Mouse (Mus musculus) hindbrain, embryonic 16.5 days (tissue): ENCODE measurements at regions not wholly inside any gene's neighbourhood (a gene's known extent, or its start where the extent isn't known, plus 50 kb on each side); places are given as distances from the start of the nearest gene placed in this dataset.

Source experiments
- ATAC-seq: fragments of 200-750 bp; cut with Nextera tagmentation; 2 replicates; pipeline ENCODE4 v1.8.0; 2017; ENCODE audit warnings: moderate TSS enrichment, moderate library complexity
- H3K27ac ChIP-seq: fragments of 300-500 bp; sonication (generic); 2 replicates; pipeline ENCODE4 v1.5.1; 2014; ENCODE audit warnings: low read depth, mild to moderate bottlenecking, control low read depth, low read length, moderate library complexity
- H3K27me3 ChIP-seq: fragments of 300-500 bp; sonication (generic); replicated peaks from 2 replicates; pipeline ENCODE4 v1.6.1; 2014; ENCODE audit warnings: low read length; ENCODE audit not compliant: control insufficient read depth, insufficient read depth
- H3K36me3 ChIP-seq: fragments of 300-500 bp; sonication (generic); 2 replicates; pipeline ENCODE4 v1.6.1; 2014; ENCODE audit warnings: mild to moderate bottlenecking, low read length, moderate library complexity, mixed read lengths; ENCODE audit not compliant: control insufficient read depth, insufficient read depth
- H3K4me1 ChIP-seq: fragments of 300-500 bp; sonication (generic); 2 replicates; pipeline ENCODE4 v1.6.1; 2014; ENCODE audit warnings: low read depth, low read length; ENCODE audit not compliant: control insufficient read depth, insufficient read depth
- H3K4me2 ChIP-seq: fragments of 300-500 bp; sonication (generic); 2 replicates; pipeline ENCODE4 v1.6.1; 2014; ENCODE audit warnings: mild to moderate bottlenecking, low read length, control low read depth, moderate library complexity
- H3K4me3 ChIP-seq: fragments of 300-500 bp; sonication (generic); 2 replicates; pipeline ENCODE4 v1.5.1; 2014; ENCODE audit warnings: mild to moderate bottlenecking, low read length, control low read depth, moderate library complexity
- H3K9ac ChIP-seq: fragments of 300-500 bp; sonication (generic); 2 replicates; pipeline ENCODE4 v1.6.1; 2014; ENCODE audit warnings: low read depth, mild to moderate bottlenecking, control low read depth, low read length, moderate library complexity
- H3K9me3 ChIP-seq: fragments of 300-500 bp; sonication (generic); 2 replicates; pipeline ENCODE4 v1.6.1; 2014; ENCODE audit warnings: mild to moderate bottlenecking, low read length, moderate library complexity; ENCODE audit not compliant: control insufficient read depth
- WGBS: fragments of 180-500 bp; shearing (Covaris S2); extraction: QIAGEN DNeasy Blood & Tissue Kit; methylation state at CpG from one replicate; pipeline ENCODE4 v1.1.7; 2014; 5-methylcytosine and 5-hydroxymethylcytosine counted together

DNA sequence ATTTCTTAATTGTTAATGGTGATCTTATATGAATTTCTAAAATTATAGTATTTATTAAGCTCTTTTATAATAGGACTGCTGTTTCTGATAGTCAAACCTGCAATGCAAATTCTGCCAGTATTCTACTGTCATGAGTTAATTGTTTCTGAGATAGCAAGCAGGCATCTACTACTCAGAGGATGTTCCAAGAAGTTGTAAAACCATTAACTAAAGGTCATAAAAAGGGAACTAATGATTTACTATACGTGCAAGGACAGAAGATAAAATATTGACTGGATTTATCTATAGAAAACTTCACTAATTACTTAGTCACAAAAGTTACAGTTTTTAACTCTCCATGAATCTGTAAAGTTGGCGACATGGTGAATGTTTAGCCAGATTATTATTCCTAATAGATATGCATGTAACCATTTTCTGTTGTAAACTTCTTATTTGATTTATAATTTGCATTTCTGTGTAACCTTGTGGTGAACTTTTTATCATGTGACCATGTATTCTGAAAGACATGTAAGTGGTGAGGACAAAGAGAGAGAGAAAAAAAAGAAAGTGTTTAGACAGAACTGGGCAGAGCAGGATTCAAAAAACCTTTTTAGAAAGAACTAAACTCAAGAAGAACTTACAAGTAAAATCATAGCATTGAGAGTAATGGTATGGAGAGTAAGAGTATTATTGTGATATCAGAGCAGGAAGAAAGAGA, 395.5 kb upstream of the Sphkap start:
- Histone ChIP-seq H3K27me3 (no peaks in the 10 kb centered on the region), H3K4me3 (no peak overlapping the region), H3K27ac (no peak overlapping the region), H3K9ac (no peak overlapping the region), H3K36me3 (no peaks in the 10 kb centered on the region), H3K4me1 (no peaks in the 10 kb centered on the region), H3K9me3 (no peaks in the 10 kb centered on the region), H3K4me2 (no peak overlapping the region)
- ATAC-seq, result no peak
- 90% methylated on average over 2 of the region's 2 CpGs for WGBS

DNA sequence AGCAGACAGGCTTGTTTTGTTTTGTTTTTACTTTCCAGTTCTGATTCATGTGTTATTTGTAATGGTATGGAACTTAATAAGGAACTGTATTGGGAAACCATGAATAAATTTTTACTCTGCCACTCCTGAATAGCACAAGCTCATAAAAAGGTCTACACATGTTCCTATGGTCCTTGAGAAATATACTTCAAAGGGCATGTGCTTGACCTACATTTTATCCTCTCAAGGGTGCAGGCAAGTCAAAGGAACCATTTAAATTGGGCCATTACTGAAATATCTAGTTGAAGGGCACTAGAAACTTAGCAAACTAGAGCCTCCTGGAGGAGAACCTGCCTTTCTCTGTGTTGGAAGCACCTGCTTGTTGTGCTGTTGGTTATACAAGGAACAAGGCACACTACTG, 393.8 kb upstream of the Sphkap start:
- H3K4me1 ChIP-seq, result no peaks in the 10 kb centered on the region
- no peak overlapping the region for H3K4me2 ChIP-seq
- H3K27me3 ChIP-seq, result no peaks in the 10 kb centered on the region
- no peaks in the 10 kb centered on the region for H3K36me3 ChIP-seq
- no peak overlapping the region for H3K9ac ChIP-seq
- H3K27ac ChIP-seq, result no peak overlapping the region
- H3K9me3 ChIP-seq, result no peaks in the 10 kb centered on the region
- no peak for ATAC-seq
- no peak overlapping the region for H3K4me3 ChIP-seq

DNA sequence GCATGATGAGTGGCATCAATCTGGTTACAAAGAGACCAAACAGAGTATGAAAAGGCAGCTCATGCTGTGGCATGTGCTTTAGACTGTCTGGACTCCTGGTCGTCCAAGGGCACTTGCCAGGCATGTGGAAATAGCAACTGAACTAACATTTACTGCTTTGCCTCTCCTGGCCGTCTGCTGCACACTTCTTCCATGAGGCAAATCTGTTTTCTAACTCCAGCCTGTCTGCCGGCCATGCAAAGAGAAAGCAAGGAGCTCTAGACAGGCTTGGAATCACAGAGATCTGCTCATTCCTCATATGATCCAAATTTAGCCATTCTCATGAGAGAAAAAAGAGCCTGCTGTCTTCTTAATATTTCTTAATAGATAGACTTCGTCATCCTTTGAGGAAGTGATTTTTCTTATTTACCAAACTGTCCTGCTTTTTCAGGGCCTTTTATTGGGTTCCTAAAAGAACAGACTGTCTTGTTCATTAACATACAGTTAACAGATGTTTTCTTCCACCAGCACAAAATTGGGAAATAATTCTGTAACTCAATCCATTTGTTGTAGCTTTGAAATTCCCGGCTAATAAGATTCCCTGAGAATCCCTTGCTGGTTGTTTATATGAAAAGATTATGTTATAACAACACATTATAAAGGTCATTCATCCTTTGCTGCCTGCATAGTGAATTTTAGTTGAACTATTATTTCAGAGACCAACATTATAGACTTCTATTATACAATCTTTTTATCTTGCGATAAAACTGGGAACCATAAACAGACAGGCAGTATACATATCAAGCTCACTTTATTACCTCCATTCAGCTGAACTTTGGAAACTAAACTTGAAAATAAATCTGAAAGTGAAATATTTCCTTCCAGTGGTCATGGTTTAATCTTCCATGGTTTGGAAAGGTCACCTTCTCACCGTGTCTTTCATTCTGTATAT, 389.2 kb upstream of the Sphkap start:
- no peaks in the 10 kb centered on the region for H3K4me1 ChIP-seq
- ATAC-seq, result no peak
- no peak overlapping the region for H3K4me2 ChIP-seq

GRCm38 (mm10) chr1:83777151-83777550, 369.2 kb upstream of the Sphkap start:
- no peak for ATAC-seq
- H3K4me3 ChIP-seq, result no peak overlapping the region
- no peaks in the 10 kb centered on the region for H3K27me3 ChIP-seq
- no peaks in the 10 kb centered on the region for H3K9me3 ChIP-seq
- H3K4me1 ChIP-seq, result no peaks in the 10 kb centered on the region
- WGBS, result 49% methylated on average over 1 of the region's 1 CpGs
- no peak overlapping the region for H3K4me2 ChIP-seq
- H3K9ac ChIP-seq, result no peak overlapping the region
- no peaks in the 10 kb centered on the region for H3K36me3 ChIP-seq
- H3K27ac ChIP-seq, result no peak overlapping the region

More for the DNA sequence above, 389.2 kb upstream of the Sphkap start:
- H3K27me3 ChIP-seq, result no peaks in the 10 kb centered on the region
- no peaks in the 10 kb centered on the region for H3K9me3 ChIP-seq
- WGBS, result 53% methylated on average over 7 of the region's 7 CpGs
- H3K9ac ChIP-seq, result no peak overlapping the region
- no peak overlapping the region for H3K4me3 ChIP-seq
- H3K27ac ChIP-seq, result no peak overlapping the region
- H3K36me3 ChIP-seq, result no peaks in the 10 kb centered on the region

GRCm38 (mm10) chr1:83771160-83771559, 363.2 kb upstream of the Sphkap start:
- Histone ChIP-seq H3K4me1 (no peaks in the 10 kb centered on the region), H3K27ac (no peak overlapping the region), H3K36me3 (no peaks in the 10 kb centered on the region), H3K9ac (no peak overlapping the region), H3K4me3 (no peak overlapping the region), H3K27me3 (no peaks in the 10 kb centered on the region), H3K9me3 (no peaks in the 10 kb centered on the region), H3K4me2 (no peak overlapping the region)
- no peak for ATAC-seq
- WGBS, result 73% methylated on average over 3 of the region's 3 CpGs

DNA sequence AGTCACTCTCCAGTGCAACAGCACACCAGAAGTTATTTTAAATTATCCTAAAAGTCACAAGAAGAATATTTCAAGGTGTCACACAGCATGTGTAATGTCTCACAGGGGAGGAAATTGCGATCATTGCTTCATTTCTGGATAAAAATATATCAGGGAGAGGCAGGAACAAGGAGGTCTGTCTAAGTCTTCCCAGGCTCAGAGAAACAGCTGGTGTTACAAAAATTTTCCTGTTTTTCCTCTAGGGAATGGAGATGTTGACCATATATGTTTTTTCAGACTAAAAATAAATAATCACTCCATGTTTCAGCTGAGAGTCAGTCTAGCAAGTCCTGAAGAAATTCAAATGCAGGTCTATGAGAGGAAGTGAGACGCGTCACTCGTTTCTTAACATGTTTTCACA, 353.5 kb upstream of the Sphkap start:
- WGBS, result 77% methylated on average over 4 of the region's 4 CpGs
- Histone ChIP-seq H3K9me3 (no peaks in the 10 kb centered on the region), H3K4me2 (no peak overlapping the region), H3K4me3 (no peak overlapping the region), H3K27ac (no peak overlapping the region), H3K9ac (no peak overlapping the region), H3K4me1 (no peaks in the 10 kb centered on the region), H3K36me3 (no peaks in the 10 kb centered on the region), H3K27me3 (no peaks in the 10 kb centered on the region)
- ATAC-seq, result no peak

DNA sequence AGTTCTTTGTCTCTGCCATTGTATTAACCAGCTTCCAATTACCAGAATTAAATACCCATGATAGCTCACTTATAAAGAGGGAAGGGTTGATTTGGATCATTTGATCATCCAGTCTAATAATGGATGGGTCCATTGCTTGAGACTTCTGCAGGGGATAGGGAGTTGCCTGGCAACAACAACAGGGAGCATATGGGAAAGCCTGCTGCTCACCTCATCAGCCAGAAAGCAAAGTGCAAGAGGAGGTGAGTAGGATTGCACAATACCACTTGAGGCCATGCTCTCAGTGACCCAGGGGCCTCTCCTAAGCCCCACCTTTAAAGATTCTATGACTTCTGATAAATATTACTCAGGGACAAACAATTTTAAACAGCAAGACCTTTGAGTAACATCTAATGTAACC, 348.9 kb upstream of the Sphkap start:
- Histone ChIP-seq H3K4me3 (no peak overlapping the region), H3K4me2 (no peak overlapping the region), H3K27ac (no peak overlapping the region), H3K9ac (no peak overlapping the region), H3K9me3 (no peaks in the 10 kb centered on the region), H3K36me3 (no peaks in the 10 kb centered on the region), H3K4me1 (peaks cover 5% of the 10 kb centered on the region; the same call in 1 of the 2 replicates), H3K27me3 (no peaks in the 10 kb centered on the region)
- peak; percentile 58; the same call in 1 of the 2 replicates for ATAC-seq

GRCm38 (mm10) chr1:83755336-83755735, 347.3 kb upstream of the Sphkap start:
- no peaks in the 10 kb centered on the region for H3K9me3 ChIP-seq
- no peak overlapping the region for H3K27ac ChIP-seq
- H3K4me1 ChIP-seq, result peaks cover 5% of the 10 kb centered on the region; the same call in 1 of the 2 replicates
- no peak overlapping the region for H3K4me2 ChIP-seq
- no peak for ATAC-seq
- H3K27me3 ChIP-seq, result no peaks in the 10 kb centered on the region
- H3K9ac ChIP-seq, result no peak overlapping the region
- WGBS, result 31% methylated on average over 1 of the region's 1 CpGs
- H3K4me3 ChIP-seq, result no peak overlapping the region
- H3K36me3 ChIP-seq, result no peaks in the 10 kb centered on the region

- ATAC-seq, result peak; percentile 46; the same call in 1 of the 2 replicates
- WGBS, result 51% methylated on average over 4 of the region's 4 CpGs
- no peak overlapping the region for H3K27ac ChIP-seq
These were observed 345.0 kb upstream of the Sphkap start for GRCm38 (mm10) chr1:83752976-83753375.

More at GRCm38 (mm10) chr1:83752976-83753375, 345.0 kb upstream of the Sphkap start:
- Histone ChIP-seq H3K9me3 (no peaks in the 10 kb centered on the region), H3K4me1 (peaks cover 7% of the 10 kb centered on the region), H3K4me2 (no peak overlapping the region), H3K4me3 (no peak overlapping the region), H3K27me3 (no peaks in the 10 kb centered on the region), H3K9ac (no peak overlapping the region), H3K36me3 (no peaks in the 10 kb centered on the region)
